Mouse (Mus musculus): ENCODE data around the gene Ces2b. TPM values are rescaled to one million over a fixed set of nuclear protein-coding genes. Genes with fewer than 3 reads are reported as not detected.

Ces2b gene
- polyA plus RNA-seq (2012; rRNA removed), result 0.81 and 6.0 TPM in 2 replicates

GRCm38 (mm10) chr8:104831440-104831839 is at the start of gene Ces2b:
TSS of gene Ces2b (plus strand) at chr8:104831572.
- no peak within 1 kb of the TSS for H3K4me3 ChIP-seq (ENCODE audit: low read depth, low read length)
- H3K27ac ChIP-seq (ENCODE audit: insufficient read depth, low read depth, low read length), result 0 out of 2 replicates have a peak within 1 kb of the TSS, but pooled peaks have one; percentile 3
- TF ChIP-seq CTCF (IDR thresholded peaks at IDR 0.05; ENCODE audit: extremely low read depth, insufficient read length, insufficient replicate concordance, low read depth, low read length), result no peak
- peaks cover 7% of the 10 kb centered on the region; the same call in 1 of the 2 replicates for H3K4me1 ChIP-seq (ENCODE audit: control insufficient read depth, insufficient read depth, insufficient read length, low read length)
- H3K36me3 ChIP-seq (ENCODE audit: control insufficient read depth, insufficient read depth, low read length), result no peaks in the 10 kb centered on the region
- no peaks in the 10 kb centered on the region for H3K27me3 ChIP-seq (ENCODE audit: control insufficient read depth, insufficient read depth, low read length)
- WGBS, result 14% methylated on average over 5 of the region's 5 CpGs

- Histone ChIP-seq H3K4me3 (ENCODE audit: low read depth, low read length) (no peak overlapping the region), H3K4me1 (ENCODE audit: control insufficient read depth, insufficient read depth, insufficient read length, low read length) (peaks cover 17% of the 10 kb centered on the region; the same call in 1 of the 2 replicates), H3K27ac (ENCODE audit: insufficient read depth, low read depth, low read length) (no peak overlapping the region), H3K27me3 (ENCODE audit: control insufficient read depth, insufficient read depth, low read length) (no peaks in the 10 kb centered on the region), H3K36me3 (ENCODE audit: control insufficient read depth, insufficient read depth, low read length) (no peaks in the 10 kb centered on the region)
- WGBS, result 37% methylated on average over 1 of the region's 1 CpGs
- TF ChIP-seq CTCF (IDR thresholded peaks at IDR 0.05; ENCODE audit: extremely low read depth, insufficient read length, insufficient replicate concordance, low read depth, low read length) (no peak), POLR2A (IDR thresholded peaks at IDR 0.05; ENCODE audit: low read depth, low read length) (no peak)
These were observed 44.3 kb upstream of the Ces2b start for GRCm38 (mm10) chr8:104787049-104787448.

DNA sequence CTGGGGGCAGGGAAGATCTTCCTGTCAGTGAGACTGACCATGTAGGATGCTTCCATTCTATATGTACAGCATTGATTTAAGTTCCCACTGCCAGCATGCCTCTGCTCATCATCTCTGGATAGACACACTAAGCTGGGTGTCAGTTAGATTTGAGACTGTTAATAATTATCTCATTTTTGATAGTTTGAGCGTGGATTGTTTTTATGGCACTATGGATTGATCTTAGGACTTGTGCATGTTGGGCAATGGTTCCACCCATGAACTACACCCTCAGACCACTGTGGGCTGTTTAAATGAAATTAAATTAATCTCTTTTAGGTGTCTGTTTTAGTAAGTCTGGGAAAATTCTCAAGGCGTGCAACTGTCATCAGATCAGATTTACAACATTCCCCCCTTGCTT is 42.4 kb upstream of the Ces2b start:
- TF ChIP-seq CTCF (IDR thresholded peaks at IDR 0.05; ENCODE audit: extremely low read depth, insufficient read length, insufficient replicate concordance, low read depth, low read length) (no peak), POLR2A (IDR thresholded peaks at IDR 0.05; ENCODE audit: low read depth, low read length) (no peak)
- Histone ChIP-seq H3K27me3 (ENCODE audit: control insufficient read depth, insufficient read depth, low read length) (no peaks in the 10 kb centered on the region), H3K4me3 (ENCODE audit: low read depth, low read length) (no peak overlapping the region), H3K27ac (ENCODE audit: insufficient read depth, low read depth, low read length) (no peak overlapping the region), H3K4me1 (ENCODE audit: control insufficient read depth, insufficient read depth, insufficient read length, low read length) (peaks cover 17% of the 10 kb centered on the region; the same call in 1 of the 2 replicates), H3K36me3 (ENCODE audit: control insufficient read depth, insufficient read depth, low read length) (no peaks in the 10 kb centered on the region)
- 19% methylated on average over 2 of the region's 2 CpGs for WGBS

DNA sequence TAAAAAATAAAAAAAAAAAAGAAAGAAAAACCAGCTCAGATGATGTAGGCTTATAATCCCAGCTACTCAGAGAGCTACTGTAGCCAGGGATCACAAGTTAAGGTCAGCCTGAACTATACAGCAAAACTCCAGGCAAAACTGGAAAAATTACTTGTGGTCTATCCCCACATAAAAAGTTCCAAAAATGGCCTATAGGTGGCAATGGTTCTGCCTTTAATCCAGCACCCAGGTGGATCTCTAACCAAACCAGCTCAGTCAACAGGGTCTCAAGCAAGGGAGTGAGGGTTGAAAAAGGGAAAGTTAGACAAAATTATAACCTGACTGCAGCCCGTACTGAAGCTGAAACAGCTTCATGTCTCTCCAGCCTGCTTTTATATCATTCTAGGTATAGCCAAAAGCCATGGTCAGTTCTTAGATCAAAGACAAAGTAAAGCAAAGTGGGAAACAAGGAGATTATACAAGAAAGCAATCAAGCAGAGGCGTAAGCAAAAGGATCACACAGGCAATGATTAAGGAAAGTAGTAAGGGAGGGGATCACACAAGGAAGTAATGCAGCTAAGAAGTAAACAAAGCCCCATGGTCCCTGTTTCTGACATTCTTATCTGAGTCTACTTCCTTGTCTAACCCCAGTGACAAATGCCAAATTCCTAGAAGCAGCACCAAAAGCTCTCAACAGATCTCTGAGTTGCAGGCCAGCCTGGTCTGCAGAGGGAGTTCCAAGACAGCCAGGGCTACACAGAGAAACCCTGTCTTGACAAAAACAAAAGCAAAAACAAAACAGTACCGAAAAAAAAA is 41.3 kb upstream of the Ces2b start:
- Histone ChIP-seq H3K4me3 (ENCODE audit: low read depth, low read length) (no peak overlapping the region), H3K27me3 (ENCODE audit: control insufficient read depth, insufficient read depth, low read length) (no peaks in the 10 kb centered on the region), H3K27ac (ENCODE audit: insufficient read depth, low read depth, low read length) (peak overlapping the region; percentile 38), H3K4me1 (ENCODE audit: control insufficient read depth, insufficient read depth, insufficient read length, low read length) (peaks cover 17% of the 10 kb centered on the region; the same call in 1 of the 2 replicates), H3K36me3 (ENCODE audit: control insufficient read depth, insufficient read depth, low read length) (no peaks in the 10 kb centered on the region)
- no peak for TF ChIP-seq CTCF (IDR thresholded peaks at IDR 0.05; ENCODE audit: extremely low read depth, insufficient read length, insufficient replicate concordance, low read depth, low read length)
- TF ChIP-seq POLR2A (IDR thresholded peaks at IDR 0.05; ENCODE audit: low read depth, low read length), result no peak
- WGBS, result 25% methylated on average over 3 of the region's 3 CpGs

DNA sequence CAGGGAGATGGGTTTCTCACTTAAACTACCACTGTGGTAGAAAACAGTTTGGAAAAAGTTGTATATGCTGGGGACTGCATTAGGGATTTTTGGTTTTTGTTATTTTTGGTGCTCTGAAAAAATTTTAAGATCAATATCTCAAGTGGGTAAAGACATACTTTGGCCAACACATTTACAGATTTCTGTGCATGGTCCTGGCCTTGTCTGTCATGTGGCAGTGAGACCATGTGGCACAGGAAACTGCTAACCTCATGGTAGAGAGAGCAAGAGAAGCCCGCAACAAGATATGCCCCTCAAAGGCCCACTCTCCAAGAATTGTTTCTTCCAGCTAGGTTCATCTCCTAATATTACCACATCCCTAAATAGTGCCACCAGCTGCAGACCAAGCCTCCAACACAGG is 32.0 kb upstream of the Ces2b start:
- Histone ChIP-seq H3K27ac (ENCODE audit: insufficient read depth, low read depth, low read length) (no peak overlapping the region), H3K36me3 (ENCODE audit: control insufficient read depth, insufficient read depth, low read length) (no peaks in the 10 kb centered on the region), H3K27me3 (ENCODE audit: control insufficient read depth, insufficient read depth, low read length) (no peaks in the 10 kb centered on the region), H3K4me3 (ENCODE audit: low read depth, low read length) (no peak overlapping the region), H3K4me1 (ENCODE audit: control insufficient read depth, insufficient read depth, insufficient read length, low read length) (no peaks in the 10 kb centered on the region)
- WGBS, result 88% methylated on average over 1 of the region's 1 CpGs
- TF ChIP-seq POLR2A (IDR thresholded peaks at IDR 0.05; ENCODE audit: low read depth, low read length), result no peak
- no peak for TF ChIP-seq CTCF (IDR thresholded peaks at IDR 0.05; ENCODE audit: extremely low read depth, insufficient read length, insufficient replicate concordance, low read depth, low read length)

DNA sequence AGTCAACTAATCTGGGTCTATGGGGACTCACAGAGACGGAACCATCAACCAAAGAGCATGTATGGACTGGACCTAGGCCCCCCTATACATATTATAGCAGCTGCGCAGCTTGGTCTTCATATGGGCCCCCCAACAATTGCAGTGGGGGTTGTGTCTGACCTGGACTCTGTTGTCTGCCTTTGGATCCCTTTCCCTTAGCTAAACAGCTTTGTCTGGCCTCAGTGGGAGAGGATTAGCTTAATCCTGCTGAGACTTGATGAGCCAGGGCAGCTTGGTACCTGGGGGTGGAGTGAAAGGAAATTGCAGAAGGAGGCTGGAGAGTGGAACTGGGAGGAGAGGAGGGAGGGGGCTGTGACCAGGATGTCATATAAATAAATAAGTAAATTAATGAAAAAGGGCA is 25.2 kb upstream of the Ces2b start:
- no peaks in the 10 kb centered on the region; the same call in 1 of the 2 replicates for H3K27me3 ChIP-seq (ENCODE audit: control insufficient read depth, insufficient read depth, low read length)
- WGBS, result 84% methylated on average over 2 of the region's 2 CpGs

More for the DNA sequence above, 25.2 kb upstream of the Ces2b start:
- H3K36me3 ChIP-seq (ENCODE audit: control insufficient read depth, insufficient read depth, low read length), result no peaks in the 10 kb centered on the region
- TF ChIP-seq CTCF (IDR thresholded peaks at IDR 0.05; ENCODE audit: extremely low read depth, insufficient read length, insufficient replicate concordance, low read depth, low read length), result no peak
- TF ChIP-seq POLR2A (IDR thresholded peaks at IDR 0.05; ENCODE audit: low read depth, low read length), result no peak
- H3K4me1 ChIP-seq (ENCODE audit: control insufficient read depth, insufficient read depth, insufficient read length, low read length), result peaks cover 19% of the 10 kb centered on the region; the same call in 1 of the 2 replicates
- no peak overlapping the region for H3K27ac ChIP-seq (ENCODE audit: insufficient read depth, low read depth, low read length)
- no peak overlapping the region for H3K4me3 ChIP-seq (ENCODE audit: low read depth, low read length)

Data from small intestine, adult 2 months (tissue).